Mouse (Mus musculus) E14TG2a.4 (cell line): ENCODE measurements around the gene Slc25a42.

Source experiments
- CTCF ChIP-seq: conservative IDR thresholded peaks from 2 replicates; pipeline ENCODE4 v1.5.1; 2014; ENCODE audit warnings: low read length
- NANOG ChIP-seq: IDR thresholded peaks from 2 replicates; pipeline ENCODE4 v1.6.1; 2014; ENCODE audit warnings: borderline replicate concordance, low read length, mixed read lengths
- POU5F1 ChIP-seq: IDR thresholded peaks from 2 replicates; pipeline ENCODE4 v1.6.1; 2014; ENCODE audit warnings: low read length, borderline replicate concordance

- TF ChIP-seq CTCF (no peak), POU5F1 (no peak), NANOG (no peak)
Observed at GRCm38 (mm10) chr8:70158069-70158853, 53.8 kb downstream of the Slc25a42 start.
